Mouse (Mus musculus): ENCODE data around the gene She.

- TF ChIP-seq TAL1 (IDR thresholded peaks at IDR 0.05; ENCODE audit: low read length) = no peak
- no peak for TF ChIP-seq GATA1 (IDR thresholded peaks at IDR 0.05; ENCODE audit: low read length)
These were observed 27.7 kb downstream of the She start for GRCm38 (mm10) chr3:89858888-89859287.

Data from erythroblast, embryonic 14.5 days (primary cell).